Mouse (Mus musculus) stomach, postnatal 0 days (tissue): ENCODE results near the gene Spata4. TPM values are rescaled to one million over a fixed set of nuclear protein-coding genes. Genes with fewer than 3 reads are reported as not detected.
A peak's percentile ranks its signal among the peaks of the same experiment; 100 is the strongest.
"Not testable (repeated sequence)": the region's sequence is repeated elsewhere in the genome, so short reads cannot be mapped to it uniquely, and the experiment has no call there.

Experiments used
- ATAC-seq: fragments of 200-750 bp; cut with Nextera tagmentation; 2 replicates; pipeline ENCODE4 v1.8.0; 2017; ENCODE audit not compliant: low FRiP score, low TSS enrichment
- DNase-seq: peaks from one replicate; pipeline ENCODE4 v3.0.0-alpha.2; 2016; ENCODE audit warnings: low spot score
- H3K27ac ChIP-seq: fragments of 300-500 bp; sonication (generic); replicated peaks from 2 replicates; pipeline ENCODE4 v1.5.1; 2014; ENCODE audit warnings: mild to moderate bottlenecking, control low read depth
- H3K27me3 ChIP-seq: fragments of 300-500 bp; sonication (generic); 2 replicates; pipeline ENCODE4 v1.6.1; 2014; ENCODE audit warnings: low read length; ENCODE audit not compliant: control insufficient read depth, insufficient read depth
- H3K36me3 ChIP-seq: fragments of 300-500 bp; sonication (generic); 2 replicates; pipeline ENCODE4 v1.6.1; 2014; ENCODE audit warnings: low read length, mixed read lengths; ENCODE audit not compliant: control insufficient read depth, insufficient read depth
- H3K4me1 ChIP-seq: fragments of 300-500 bp; sonication (generic); replicated peaks from 2 replicates; pipeline ENCODE4 v1.6.1; 2014; ENCODE audit warnings: antibody characterized with exemption; ENCODE audit not compliant: control insufficient read depth, insufficient read depth
- H3K4me2 ChIP-seq: fragments of 300-500 bp; sonication (generic); replicated peaks from 2 replicates; pipeline ENCODE4 v1.6.1; 2014; ENCODE audit warnings: low read depth, mild to moderate bottlenecking, control low read depth, moderate library complexity
- H3K4me3 ChIP-seq: fragments of 300-500 bp; sonication (generic); 2 replicates; pipeline ENCODE4 v1.5.1; 2014; ENCODE audit warnings: low read depth, low read length, control low read depth
- H3K9ac ChIP-seq: fragments of 300-500 bp; sonication (generic); 2 replicates; pipeline ENCODE4 v1.6.1; 2014; ENCODE audit warnings: mild to moderate bottlenecking, low read length, control low read depth, mixed read lengths
- H3K9me3 ChIP-seq: fragments of 300-500 bp; sonication (generic); 2 replicates; pipeline ENCODE4 v1.6.1; 2016; ENCODE audit warnings: low read length; ENCODE audit not compliant: control insufficient read depth
- CTCF ChIP-seq: IDR thresholded peaks from 2 replicates; pipeline ENCODE4 v1.5.1; 2016; ENCODE audit warnings: antibody characterized with exemption, low read depth, mild to moderate bottlenecking, moderate library complexity
- EP300 ChIP-seq: optimal IDR thresholded peaks from 2 replicates; pipeline ENCODE3; 2016; ENCODE audit warnings: antibody characterized with exemption
- WGBS: fragments of 180-500 bp; shearing (Covaris S2); extraction: QIAGEN DNeasy Blood & Tissue Kit; methylation state at CpG from one replicate; pipeline ENCODE4 v1.1.7; 2014; 5-methylcytosine and 5-hydroxymethylcytosine counted together
- polyA plus RNA-seq: library from polyadenylated mRNA; unstranded; fragments of >200 nt; fragmentation: Nextera tagmentation; extraction: Ambion mirVana; gene quantifications from 2 replicates; pipeline ENCODE4 v1.2.1, GENCODE M21; 2015

Gene Spata4
- polyA plus RNA-seq, 1 experiment from 2014 or later = not detected

- Histone ChIP-seq H3K4me2 (no peak overlapping the region), H3K4me3 (no peak overlapping the region), H3K27ac (no peak overlapping the region), H3K27me3 (no peaks in the 10 kb centered on the region), H3K4me1 (no peaks in the 10 kb centered on the region), H3K9me3 (no peaks in the 10 kb centered on the region), H3K36me3 (no peaks in the 10 kb centered on the region), H3K9ac (no peak overlapping the region)
- TF ChIP-seq EP300 = no peak
- TF ChIP-seq CTCF = no peak
- no peak for ATAC-seq
- no peak for DNase-seq
- WGBS = 84% methylated on average over 2 of the region's 2 CpGs
These were observed 3.2 kb upstream of the Spata4 start for GRCm38 (mm10) chr8:54597386-54597785.

- no peaks in the 10 kb centered on the region for H3K27me3 ChIP-seq
- WGBS = 78% methylated on average over 4 of the region's 4 CpGs
- no peak overlapping the region for H3K4me2 ChIP-seq
- no peaks in the 10 kb centered on the region for H3K36me3 ChIP-seq
- H3K27ac ChIP-seq = no peak overlapping the region
- no peaks in the 10 kb centered on the region for H3K4me1 ChIP-seq
- no peak overlapping the region for H3K9ac ChIP-seq
- no peak for DNase-seq
- TF ChIP-seq EP300 = no peak
- no peak for TF ChIP-seq CTCF
- H3K9me3 ChIP-seq = no peaks in the 10 kb centered on the region
- ATAC-seq = no peak
- no peak overlapping the region for H3K4me3 ChIP-seq
These were observed 2.9 kb downstream of the Spata4 start for GRCm38 (mm10) chr8:54603440-54603839.

GRCm38 (mm10) chr8:54609336-54609735 is 8.8 kb downstream of the Spata4 start:
- DNase-seq (no peak), ATAC-seq (no peak)
- H3K4me2 ChIP-seq = no peak overlapping the region
- 74% methylated on average over 2 of the region's 2 CpGs for WGBS
- H3K9ac ChIP-seq = no peak overlapping the region
- no peaks in the 10 kb centered on the region for H3K36me3 ChIP-seq
- no peaks in the 10 kb centered on the region for H3K9me3 ChIP-seq
- no peak overlapping the region for H3K4me3 ChIP-seq
- no peaks in the 10 kb centered on the region for H3K27me3 ChIP-seq
- H3K4me1 ChIP-seq = no peaks in the 10 kb centered on the region
- TF ChIP-seq CTCF = no peak
- no peak for TF ChIP-seq EP300
- no peak overlapping the region for H3K27ac ChIP-seq

- H3K4me3 ChIP-seq = no peak overlapping the region
- H3K4me2 ChIP-seq = no peak overlapping the region
- H3K27ac ChIP-seq = no peak overlapping the region
- H3K9ac ChIP-seq = no peak overlapping the region
- 0 out of 2 replicates have a peak, but pooled peaks have one; percentile 70 for ATAC-seq
- peak; percentile 15 for DNase-seq
- no peaks in the 10 kb centered on the region for H3K9me3 ChIP-seq
- TF ChIP-seq EP300 = no peak
- no peak for TF ChIP-seq CTCF
- H3K4me1 ChIP-seq = no peaks in the 10 kb centered on the region
- 55% methylated on average over 4 of the region's 4 CpGs for WGBS
- H3K36me3 ChIP-seq = no peaks in the 10 kb centered on the region
- H3K27me3 ChIP-seq = no peaks in the 10 kb centered on the region
These were observed 9.7 kb downstream of the Spata4 start for GRCm38 (mm10) chr8:54610238-54610637.

- 82% methylated on average over 17 of the region's 17 CpGs for whole genome bisulfite sequencing
- not testable (repeated sequence) for H3K36me3 ChIP-seq, H3K27ac ChIP-seq, H3K27me3 ChIP-seq, H3K9ac ChIP-seq, H3K4me1 ChIP-seq, H3K4me2 ChIP-seq, ATAC-seq, H3K4me3 ChIP-seq, DNase-seq, H3K9me3 ChIP-seq
These were observed 16.1 kb downstream of the Spata4 start for GRCm38 (mm10) chr8:54616710-54617109.

GRCm38 (mm10) chr8:54638634-54639033 is 38.1 kb downstream of the Spata4 start:
- DNase-seq (no peak), ATAC-seq (no peak)
- Histone ChIP-seq H3K36me3 (no peaks in the 10 kb centered on the region), H3K27me3 (no peaks in the 10 kb centered on the region), H3K9ac (no peak overlapping the region), H3K4me3 (no peak overlapping the region), H3K4me1 (no peaks in the 10 kb centered on the region), H3K9me3 (no peaks in the 10 kb centered on the region), H3K4me2 (no peak overlapping the region), H3K27ac (no peak overlapping the region)
- 78% methylated on average over 4 of the region's 4 CpGs for WGBS
- TF ChIP-seq CTCF (no peak), EP300 (no peak)

Other genes with a start within 250 kb of the Spata4 start
- 3.8 and 4.2 TPM in 2 replicates for gene Asb5, start 71.2 kb upstream of the Spata4 start, polyA plus RNA-seq
- 59.6 and 61.4 TPM in 2 replicates for gene Spcs3, start 70.8 kb upstream of the Spata4 start, polyA plus RNA-seq